Mouse (Mus musculus) heart, adult 11 months (tissue): ENCODE results near the gene Slmap.
"Not testable (repeated sequence)": the region's sequence is repeated elsewhere in the genome, so short reads cannot be mapped to it uniquely, and the experiment has no call there.

Experiments
- DNase-seq: peaks from one replicate; pipeline ENCODE4 v3.0.0; 2022

Gene Slmap

GRCm38 (mm10) chr14:26534757-26535479 is at the start of gene Slmap:
TSS of gene Slmap (minus strand) at chr14:26534931.
- DNase-seq: peak; percentile 100

- DNase-seq: no peak
Observed at GRCm38 (mm10) chr14:26583645-26584044, 48.9 kb upstream of the Slmap start.

- DNase-seq: peak; percentile 99
Observed at GRCm38 (mm10) chr14:26579346-26580343, 44.9 kb upstream of the Slmap start.

DNA sequence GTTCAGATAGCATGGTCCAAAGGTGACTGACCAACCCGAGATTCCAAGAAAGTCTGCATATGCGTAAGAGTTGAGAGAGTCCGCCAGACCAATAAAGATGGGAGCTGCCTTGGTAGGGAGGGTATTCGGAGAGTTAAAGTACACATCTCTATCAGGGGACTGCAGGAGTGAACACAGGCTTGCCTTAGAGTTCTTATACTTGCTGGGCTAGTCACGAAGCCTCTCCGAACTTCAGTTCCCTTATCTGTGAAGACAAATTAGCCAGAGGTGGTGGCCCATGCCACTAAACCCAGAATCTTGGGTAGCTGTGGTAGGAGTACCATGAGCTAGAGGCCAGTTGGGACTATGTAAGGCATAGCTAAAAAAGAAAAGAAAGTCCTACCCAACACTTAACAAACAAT is 44.1 kb upstream of the Slmap start:
- DNase-seq: no peak

GRCm38 (mm10) chr14:26576255-26576780 is 41.6 kb upstream of the Slmap start:
- DNase-seq: no peak

DNA sequence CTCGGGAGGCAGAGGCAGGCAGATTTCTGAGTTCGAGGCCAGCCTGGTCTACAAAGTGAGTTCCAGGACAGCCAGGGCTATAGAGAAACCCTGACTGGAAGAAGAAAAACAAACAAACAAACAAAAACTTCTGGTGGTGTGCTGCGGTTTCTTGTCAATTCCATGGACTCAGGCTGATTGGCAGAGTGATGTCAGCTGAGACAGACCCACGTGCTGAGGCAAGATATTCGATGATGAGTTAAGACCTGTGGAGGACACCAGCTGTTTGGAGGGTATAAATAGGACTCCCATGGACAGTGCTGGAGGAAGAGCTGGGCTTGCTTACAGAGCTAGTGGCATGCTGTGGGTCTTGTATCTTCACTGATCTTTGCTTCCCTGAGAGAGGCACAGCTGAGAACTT is 38.8 kb upstream of the Slmap start, which contains the start of gene Dennd6a:
Gene Dennd6a, plus strand, starts transcription at position 301 of the 400 bp plus-strand sequence.
- not testable (repeated sequence) for DNase-seq

- no peak for DNase-seq
Observed at GRCm38 (mm10) chr14:26571951-26572675, 37.4 kb upstream of the Slmap start.

DNA sequence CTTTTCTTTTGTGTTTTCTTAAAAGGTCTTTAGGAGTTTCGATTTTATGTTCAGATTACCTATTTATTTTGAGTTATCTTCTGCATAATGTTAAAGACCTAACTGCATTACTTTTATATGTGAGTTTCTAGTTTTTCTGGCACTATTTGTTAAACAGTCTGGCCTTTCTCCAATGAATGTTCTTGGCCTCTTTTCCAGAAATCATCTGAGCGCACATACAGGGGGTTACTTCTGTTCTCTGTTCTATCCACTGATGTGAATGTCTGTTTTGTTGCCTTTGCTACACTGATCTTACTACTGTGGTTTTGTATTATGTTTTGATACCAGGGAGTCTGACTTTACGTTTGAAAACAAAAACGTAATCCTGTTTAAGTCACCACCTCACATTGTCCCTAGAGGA is 35.1 kb upstream of the Slmap start:
- no peak for DNase-seq

- no peak for DNase-seq
Observed at GRCm38 (mm10) chr14:26562247-26562646, 27.5 kb upstream of the Slmap start.

DNA sequence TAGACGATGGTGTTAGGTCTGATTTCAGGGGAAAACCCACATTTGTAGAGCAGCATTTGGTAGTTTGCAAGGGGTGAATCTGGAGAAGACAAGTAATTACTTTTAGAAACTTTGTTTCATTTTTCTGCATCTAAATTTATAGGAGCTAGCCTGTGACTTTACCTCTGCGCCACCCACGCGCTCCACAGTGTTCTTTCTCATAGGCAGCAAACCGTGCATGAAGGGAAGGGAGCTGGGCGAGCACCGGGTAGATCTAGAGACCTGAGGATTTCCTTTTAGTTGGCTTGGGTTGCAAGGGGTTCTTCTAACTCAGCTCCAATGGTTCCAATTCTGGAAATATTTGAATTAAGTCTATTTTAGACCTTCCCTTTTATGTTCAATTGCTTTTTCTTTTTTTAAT is 23.8 kb upstream of the Slmap start:
- DNase-seq: no peak

GRCm38 (mm10) chr14:26557581-26557980 is 22.9 kb upstream of the Slmap start:
- no peak for DNase-seq

DNA sequence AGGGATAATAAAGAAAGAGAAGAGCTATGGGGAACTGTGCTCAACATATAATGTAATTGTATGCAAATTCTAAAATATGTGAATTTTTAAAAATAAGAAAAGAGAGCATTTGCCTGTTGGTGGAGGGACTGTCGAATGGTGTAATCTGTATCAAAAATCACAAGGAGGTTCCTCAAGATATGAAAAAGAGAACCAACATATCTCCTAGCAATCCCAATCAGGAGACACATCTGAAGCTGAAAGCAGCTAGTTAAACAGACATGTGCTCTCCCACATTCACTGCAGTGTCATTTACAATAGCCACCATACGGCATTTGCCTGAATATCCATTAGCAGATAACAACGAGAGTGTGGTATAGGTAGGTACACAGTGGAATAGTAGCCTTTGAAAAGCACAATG is 18.1 kb upstream of the Slmap start:
- DNase-seq: no peak

- DNase-seq: peak; percentile 51
Observed at GRCm38 (mm10) chr14:26552441-26552840, 17.7 kb upstream of the Slmap start.

- peak; percentile 57 for DNase-seq
Observed at GRCm38 (mm10) chr14:26550712-26551111, 16.0 kb upstream of the Slmap start.

- DNase-seq: peak; percentile 44
Observed at GRCm38 (mm10) chr14:26547516-26548488, 13.1 kb upstream of the Slmap start.

- DNase-seq: peak; percentile 39
Observed at GRCm38 (mm10) chr14:26542136-26542535, 7.4 kb upstream of the Slmap start.

DNA sequence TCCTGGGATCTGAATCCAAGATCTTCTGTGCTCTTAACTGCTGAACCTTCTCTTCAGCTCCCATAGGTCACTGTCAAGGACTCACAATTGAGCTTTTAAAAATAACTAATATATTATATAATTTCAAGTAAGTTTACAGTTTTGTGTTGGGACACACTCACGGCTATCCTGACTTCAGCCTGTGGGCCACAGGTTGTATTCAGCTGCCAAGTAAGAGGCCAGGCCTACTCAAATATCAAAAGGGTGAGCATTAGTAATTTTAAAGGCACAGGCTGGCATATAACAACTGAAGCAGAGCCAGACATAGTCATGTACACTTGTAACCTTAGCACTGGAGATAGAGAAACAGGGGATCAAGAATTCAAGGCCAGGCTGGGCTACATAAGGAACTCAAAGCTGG is 5.8 kb upstream of the Slmap start:
- peak; percentile 91 for DNase-seq

DNA sequence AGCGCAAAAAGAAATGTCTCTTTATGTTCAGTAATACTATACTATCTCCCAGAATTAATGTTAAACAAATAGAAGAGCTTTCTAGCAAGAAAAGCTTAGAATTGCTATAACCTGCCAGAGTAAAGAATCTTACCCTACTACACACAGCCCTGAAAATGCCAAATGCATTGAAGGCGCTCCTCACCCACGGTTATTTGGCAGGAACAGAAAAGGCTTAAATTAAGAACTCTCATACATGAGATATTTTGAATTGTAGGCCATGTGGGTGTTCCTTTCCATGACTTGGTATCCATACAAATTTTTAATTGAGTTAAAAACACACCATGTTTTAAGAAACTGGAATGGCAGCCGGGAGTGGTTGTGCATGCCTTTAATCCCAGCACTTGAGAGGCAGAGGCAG is 4.5 kb upstream of the Slmap start:
- DNase-seq: peak; percentile 40

- DNase-seq: peak; percentile 94
Observed at GRCm38 (mm10) chr14:26533821-26534756, 642 bp downstream of the Slmap start.

DNA sequence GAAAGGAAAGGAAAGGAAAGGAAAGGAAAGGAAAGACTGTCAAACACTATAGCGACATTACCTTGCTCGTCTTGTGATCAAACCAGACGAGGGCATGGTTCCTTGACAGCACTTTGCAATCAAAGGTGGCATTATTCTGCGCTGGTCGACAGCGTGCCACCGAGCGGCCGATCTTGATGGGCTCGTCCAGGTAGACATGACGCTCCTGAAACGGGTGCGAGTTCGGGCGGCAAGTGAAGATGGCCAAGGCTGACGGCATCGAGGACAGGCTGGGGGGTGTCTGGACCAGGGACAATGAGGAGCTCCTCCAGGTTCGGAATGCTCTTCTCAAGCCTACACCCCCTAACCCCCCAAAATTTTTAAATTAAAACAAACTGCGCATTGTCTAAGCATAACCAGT is 1.5 kb downstream of the Slmap start:
- peak; percentile 92 for DNase-seq
